Mouse (Mus musculus): ENCODE measurements around the gene 1700067P10Rik.

- TF ChIP-seq CTCF (IDR thresholded peaks at IDR 0.05) (no peak), EP300 (IDR thresholded peaks at IDR 0.05) (no peak)
These were observed 24.0 kb upstream of the 1700067P10Rik start for GRCm38 (mm10) chr17:48065081-48065501.
